Mouse (Mus musculus) heart, postnatal 0 days (tissue): ENCODE measurements around the gene Hsp90ab1.

Experiments
- CTCF ChIP-seq: IDR thresholded peaks from 2 replicates; pipeline ENCODE4 v1.5.1; 2016; ENCODE audit warnings: antibody characterized with exemption, control low read depth, low read depth
- EP300 ChIP-seq: IDR thresholded peaks from 2 replicates; pipeline ENCODE4 v1.6.1; 2016; ENCODE audit warnings: antibody characterized with exemption, low read depth

GRCm38 (mm10) chr17:45589236-45589635, 16.2 kb upstream of the Hsp90ab1 start:
- TF ChIP-seq CTCF: no peak
- no peak for TF ChIP-seq EP300
